Mouse (Mus musculus) 3T3-L1 (cell line): Measurements from ENCODE around the gene Hipk2.
A peak's percentile ranks its signal among the peaks of the same experiment; 100 is the strongest.

Experiments used
- DNase-seq: peaks from one replicate; pipeline ENCODE4 v3.0.0-alpha.2; 2015; ENCODE audit warnings: low read depth, low spot score

Gene Hipk2

DNA sequence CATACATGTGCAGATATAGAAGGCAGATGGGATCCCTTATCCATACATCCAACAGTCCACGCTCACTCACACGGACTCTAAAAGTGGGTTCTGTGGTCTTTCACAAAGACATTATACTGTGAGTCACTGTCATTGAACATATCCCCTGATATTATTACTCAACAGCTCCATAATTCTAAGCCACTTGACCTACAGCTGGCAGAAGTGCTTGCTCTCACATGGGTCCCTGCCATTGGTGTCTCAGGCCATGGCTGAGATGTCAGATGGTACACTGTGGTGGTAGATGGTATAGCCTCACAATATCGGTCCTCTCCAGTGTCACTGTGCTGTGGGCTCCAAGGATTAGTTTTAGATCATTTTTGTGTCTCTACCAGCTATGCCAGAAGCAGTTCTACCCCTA, 42.2 kb downstream of the Hipk2 start:
- no peak for DNase-seq

DNA sequence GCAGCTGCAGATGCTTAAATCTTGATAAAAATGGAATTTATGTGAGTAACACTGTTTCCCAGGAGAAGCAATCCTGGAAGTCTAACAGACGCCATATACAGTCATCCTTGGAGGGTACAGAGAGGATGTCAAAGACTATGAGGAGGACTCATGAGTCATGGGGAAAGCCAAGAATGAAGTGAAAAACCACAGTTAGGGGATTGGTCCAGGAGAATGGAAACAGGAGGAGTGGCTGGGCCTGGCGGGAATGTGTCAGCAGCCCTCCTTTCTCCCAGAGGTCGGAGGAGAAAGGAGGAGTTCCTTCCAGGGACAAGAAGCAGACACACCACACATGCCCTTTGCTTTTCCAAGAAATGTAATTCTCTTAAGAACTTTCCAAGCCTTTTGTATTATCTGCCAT, 46.5 kb downstream of the Hipk2 start:
- peak; percentile 98 for DNase-seq

GRCm38 (mm10) chr6:38828211-38828610, 47.8 kb downstream of the Hipk2 start:
- DNase-seq = no peak

GRCm38 (mm10) chr6:38827435-38827834, 48.5 kb downstream of the Hipk2 start:
- no peak for DNase-seq

DNA sequence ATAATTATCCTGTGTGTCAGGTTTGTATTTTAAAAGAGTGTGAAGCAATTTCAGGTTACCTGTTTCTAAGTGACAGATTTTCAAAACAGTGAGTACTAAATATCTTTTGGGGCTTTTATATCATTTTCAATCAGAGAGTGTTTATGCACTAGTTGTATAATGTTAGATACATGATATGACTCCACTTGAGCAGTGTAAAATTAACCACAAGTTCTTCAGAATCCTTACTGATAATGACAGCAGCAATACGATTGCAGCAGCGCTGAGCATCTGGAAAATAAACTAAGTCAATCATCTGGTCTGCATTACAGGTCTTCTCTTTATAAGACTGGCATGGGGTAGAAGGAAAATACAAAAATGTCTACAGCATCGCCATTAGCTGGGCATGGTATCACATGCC, 49.1 kb downstream of the Hipk2 start:
- DNase-seq = no peak

DNA sequence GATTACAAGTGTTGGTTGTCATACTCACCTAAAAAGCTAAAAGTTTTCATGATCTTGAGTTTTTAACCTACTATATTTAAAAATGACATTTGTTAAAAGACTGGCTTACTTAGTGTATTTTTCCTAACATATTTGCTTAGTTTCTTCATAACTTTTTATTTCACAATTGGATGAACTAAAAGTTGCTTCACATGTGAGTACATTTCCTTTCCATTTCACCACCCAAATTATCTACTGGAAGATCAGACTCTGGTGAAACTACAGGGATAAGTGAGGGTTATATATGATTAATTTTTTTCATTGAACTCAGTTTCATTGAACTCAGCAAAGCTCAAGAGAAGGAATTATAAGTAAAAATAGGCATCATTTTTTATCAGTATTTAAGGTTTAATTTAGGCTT, 50.1 kb downstream of the Hipk2 start:
- DNase-seq = no peak

DNA sequence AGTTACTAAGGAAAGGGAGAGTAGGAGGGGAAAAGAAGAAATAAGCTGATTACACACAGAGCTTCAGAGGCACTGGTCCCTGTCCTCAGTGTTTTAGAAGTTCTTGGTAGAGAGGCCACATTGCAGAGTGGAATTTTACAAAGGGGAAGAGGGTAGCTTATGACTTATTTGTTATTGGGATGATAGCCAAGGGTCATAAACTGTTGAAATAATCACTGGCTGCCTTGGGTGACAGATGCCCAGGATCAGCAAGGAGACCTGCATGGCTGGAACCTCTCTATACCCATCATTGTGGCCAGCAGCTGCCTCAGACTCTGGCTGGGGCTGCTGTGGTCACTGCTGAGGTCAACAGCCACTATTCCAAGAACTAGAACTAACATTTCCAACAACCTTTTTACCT, 52.1 kb downstream of the Hipk2 start:
- peak; percentile 61 for DNase-seq

DNA sequence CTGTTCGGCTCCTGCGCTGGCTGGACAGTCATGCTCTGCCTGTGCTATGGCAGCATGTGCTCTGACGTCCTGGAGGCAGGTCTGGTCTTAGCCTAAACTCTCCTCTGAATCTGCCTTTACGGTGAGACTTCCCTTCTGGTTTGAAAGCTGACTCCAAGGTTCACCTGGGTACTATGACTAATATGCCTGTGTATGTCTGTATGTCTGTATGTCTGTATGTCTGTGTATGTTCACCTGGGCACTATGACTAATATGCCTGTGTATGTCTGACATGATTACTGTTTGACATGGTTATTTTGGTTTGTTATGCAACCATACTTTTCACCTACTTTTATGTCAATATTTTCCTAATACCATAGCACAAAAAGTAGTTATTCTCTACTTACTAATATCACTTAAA, 52.8 kb downstream of the Hipk2 start:
- no peak for DNase-seq

DNA sequence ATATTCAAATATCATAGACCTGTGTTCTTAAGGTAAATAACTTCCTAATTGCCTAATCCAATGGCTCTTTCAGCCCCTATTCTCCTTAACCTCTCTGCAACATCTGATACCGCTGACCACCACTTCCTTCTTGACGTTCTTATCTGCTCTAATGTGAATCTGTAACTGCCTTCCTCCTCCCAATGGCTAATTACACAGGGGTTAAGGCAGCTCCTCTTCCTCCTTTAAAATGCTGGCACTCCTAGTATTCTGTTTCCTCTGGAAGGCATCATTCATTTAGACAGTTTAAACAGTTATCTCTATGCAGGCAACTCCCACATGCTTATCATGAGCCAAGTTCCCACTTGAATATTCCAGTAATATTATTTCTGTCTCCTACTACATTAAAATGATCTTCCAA, 54.3 kb downstream of the Hipk2 start:
- DNase-seq = no peak

DNA sequence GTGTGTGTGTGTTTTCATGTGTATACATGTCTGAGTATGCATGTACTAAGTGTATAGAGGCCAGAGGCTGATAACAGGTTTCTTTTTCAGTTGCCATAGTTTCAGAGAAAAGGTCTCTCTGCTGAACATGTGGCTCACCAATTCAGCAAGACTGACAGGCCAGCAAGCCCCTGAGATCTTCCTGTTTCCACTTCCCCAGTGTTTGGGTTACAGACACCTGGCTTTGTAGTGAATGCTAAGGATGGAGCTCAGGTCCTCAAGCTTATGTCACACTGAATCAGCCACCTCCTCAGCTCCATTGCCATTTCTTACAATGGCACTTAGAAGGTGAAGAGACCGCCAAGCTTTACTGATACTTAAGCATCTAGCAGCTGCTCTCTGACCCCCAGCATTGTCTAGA, 55.1 kb downstream of the Hipk2 start:
- no peak for DNase-seq

- DNase-seq = no peak
These were observed 59.7 kb downstream of the Hipk2 start for GRCm38 (mm10) chr6:38816216-38816615.

- no peak for DNase-seq
These were observed 60.4 kb downstream of the Hipk2 start for GRCm38 (mm10) chr6:38815582-38815981.

DNA sequence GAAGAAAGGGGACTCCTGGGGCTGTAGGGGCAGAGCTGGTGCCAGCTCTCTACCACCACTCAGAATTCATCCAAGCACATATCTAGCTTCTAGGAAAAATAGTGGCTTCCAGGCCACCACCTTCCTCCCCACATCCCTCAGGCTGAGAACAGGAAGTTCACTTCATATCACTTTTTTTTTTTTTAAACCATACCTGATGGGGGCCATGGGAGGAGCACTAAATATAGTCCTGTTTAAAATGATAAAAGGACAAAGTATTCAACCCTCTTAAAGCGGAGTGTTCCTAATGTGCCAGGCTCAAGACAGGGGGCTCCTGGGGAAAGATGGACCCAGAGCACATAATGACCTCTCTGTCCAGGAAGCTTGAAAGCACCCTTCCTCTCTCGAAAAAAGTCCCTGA, 61.3 kb downstream of the Hipk2 start:
- DNase-seq = no peak

GRCm38 (mm10) chr6:38811459-38812145, 64.4 kb downstream of the Hipk2 start:
- no peak for DNase-seq

GRCm38 (mm10) chr6:38810121-38810475, 65.9 kb downstream of the Hipk2 start:
- DNase-seq = peak; percentile 29

DNA sequence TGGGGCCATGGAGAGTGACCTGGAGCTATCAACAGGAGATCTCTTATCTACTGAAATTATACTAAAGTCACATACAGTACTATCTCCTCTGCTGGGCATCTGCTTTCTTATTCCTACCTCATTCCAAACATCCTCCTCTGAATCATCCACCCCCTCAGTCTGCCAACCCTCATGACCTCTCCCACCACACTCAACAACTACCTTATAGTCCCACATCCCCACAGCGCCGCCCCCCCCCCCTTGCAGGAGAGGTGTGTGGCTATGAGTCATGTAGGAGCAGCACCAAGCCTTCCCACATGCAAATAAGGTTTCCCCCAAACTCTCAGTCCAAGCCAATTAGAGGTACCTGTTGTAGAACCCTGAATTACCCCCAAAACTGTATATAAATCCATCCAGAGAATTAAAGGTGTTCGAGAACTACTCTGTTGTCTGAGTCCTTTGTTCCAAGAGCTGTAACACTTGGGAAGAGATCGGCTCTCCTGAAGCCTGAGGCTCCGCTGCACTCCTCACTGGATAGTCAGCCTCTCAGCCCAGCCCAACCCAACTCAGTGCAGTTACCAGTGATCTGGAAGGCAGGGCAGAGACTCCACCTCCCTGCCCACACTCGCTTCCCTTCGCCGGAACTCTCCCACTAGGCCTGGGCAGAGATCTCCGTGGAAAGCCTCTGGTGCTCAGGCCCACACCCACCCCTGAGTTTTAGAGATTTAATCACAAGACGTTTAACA, 66.4 kb downstream of the Hipk2 start:
- DNase-seq = peak; percentile 64

- DNase-seq = peak; percentile 33
These were observed 67.6 kb downstream of the Hipk2 start for GRCm38 (mm10) chr6:38808317-38808716.

- no peak for DNase-seq
These were observed 69.0 kb downstream of the Hipk2 start for GRCm38 (mm10) chr6:38806963-38807445.

DNA sequence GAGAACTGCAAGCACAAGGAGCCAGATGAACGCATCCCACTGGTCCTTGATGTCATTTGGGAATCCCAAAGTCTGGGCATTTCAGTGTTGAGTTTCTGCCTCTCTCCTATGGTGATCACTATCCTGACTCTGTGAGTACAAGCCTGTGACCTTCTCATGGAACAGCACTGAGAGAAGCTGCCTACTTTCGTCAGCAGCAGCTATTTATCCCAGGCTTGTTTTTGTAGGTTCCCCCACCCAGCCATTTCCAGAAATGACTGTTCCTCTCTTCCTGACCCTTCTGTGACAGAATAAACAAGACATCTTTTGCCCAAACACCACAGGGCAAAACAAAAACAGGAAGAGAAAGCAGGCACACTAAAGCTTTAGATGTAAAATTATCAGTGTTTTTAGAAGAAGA, 70.4 kb downstream of the Hipk2 start:
- no peak for DNase-seq

GRCm38 (mm10) chr6:38801252-38801651, 74.7 kb downstream of the Hipk2 start:
- DNase-seq = no peak

DNA sequence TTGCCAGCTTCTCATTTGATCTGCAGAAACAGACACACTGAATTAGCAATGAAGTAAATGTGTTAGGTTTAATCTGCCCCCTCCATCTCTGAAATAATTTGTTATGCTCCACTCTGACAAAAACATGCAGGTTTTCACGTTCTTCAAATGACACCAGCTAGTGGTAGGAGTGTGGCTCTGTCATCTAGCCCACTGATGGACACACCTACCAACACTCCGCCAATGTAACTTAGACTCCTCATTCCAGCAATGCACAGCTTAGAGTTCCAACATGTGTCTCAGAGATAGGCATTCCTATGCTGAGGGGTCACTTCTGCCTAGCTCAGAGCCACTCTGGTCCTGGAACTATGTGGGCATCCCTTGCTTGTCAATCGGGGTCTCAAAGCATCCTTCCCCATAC, 78.4 kb downstream of the Hipk2 start:
- DNase-seq = no peak

DNA sequence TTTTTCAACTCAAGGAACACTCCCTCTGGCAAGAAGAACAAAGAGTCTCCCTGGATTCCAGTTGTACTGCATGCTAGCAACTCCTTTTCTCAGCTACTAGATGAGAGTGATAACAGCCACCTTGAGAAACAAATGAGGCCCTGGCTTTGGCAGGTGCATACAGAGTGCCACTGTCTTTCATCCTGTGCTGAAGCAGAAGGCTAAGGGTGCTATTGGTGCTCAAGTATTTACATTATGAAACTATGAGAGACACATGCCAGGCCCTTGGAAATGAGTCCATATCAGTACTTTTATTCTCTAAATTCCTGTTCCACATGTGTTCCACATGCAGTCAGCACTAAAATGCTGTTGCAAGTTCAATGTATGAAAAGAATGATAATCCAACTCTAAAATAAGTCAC, 79.0 kb downstream of the Hipk2 start:
- no peak for DNase-seq

DNA sequence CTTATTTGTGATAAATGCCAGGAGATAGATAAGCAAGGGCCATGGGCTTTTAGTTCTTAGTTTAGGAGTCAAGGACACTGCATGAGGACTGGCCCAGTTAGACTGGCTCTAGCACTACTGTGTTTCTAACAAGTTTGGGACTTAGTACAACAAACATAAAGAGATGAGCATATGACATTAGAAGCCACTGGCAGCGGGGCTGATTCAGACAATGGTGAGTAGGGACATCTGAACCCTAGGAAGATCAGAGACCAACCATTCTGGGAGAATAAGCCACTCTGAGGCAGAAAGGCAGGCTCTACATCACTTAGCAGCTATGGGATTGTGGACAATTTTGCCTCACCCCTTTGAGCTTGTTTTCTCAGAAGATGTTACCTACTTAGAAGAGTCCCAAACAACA, 79.6 kb downstream of the Hipk2 start:
- no peak for DNase-seq
